Mouse (Mus musculus): Measurements from ENCODE around the gene Terf2ip.
A peak's percentile ranks its signal among the peaks of the same experiment; 100 is the strongest.

DNA sequence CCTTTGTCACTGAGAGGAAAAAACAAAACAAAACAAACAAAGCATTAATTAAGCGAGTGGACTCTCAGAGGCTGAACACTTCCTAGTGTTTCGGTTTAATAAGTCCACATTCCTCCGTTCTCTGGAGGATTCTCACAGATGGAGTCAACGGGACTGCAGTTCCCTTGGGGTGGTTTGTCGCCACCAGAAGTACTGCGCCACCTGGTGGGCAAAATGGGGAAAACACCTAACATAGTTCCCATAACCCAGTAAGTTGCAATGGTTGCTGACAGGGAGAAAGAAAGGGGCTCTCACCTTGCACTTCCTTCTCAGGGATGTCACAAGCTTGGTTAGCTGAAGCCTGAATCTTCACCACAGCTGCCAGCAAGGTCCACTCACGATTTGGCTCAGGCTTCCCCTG is 21.3 kb upstream of the Terf2ip start:
- TF ChIP-seq ZC3H11A (IDR thresholded peaks at IDR 0.05; ENCODE audit: borderline replicate concordance, low read depth, low read length) (0 out of 2 replicates have a peak, but pooled peaks have one; percentile 29), HCFC1 (IDR thresholded peaks at IDR 0.05; ENCODE audit: borderline replicate concordance, insufficient read depth, low read length) (peak; percentile 27; the same call in 1 of the 2 replicates), ZNF384 (IDR thresholded peaks at IDR 0.05; ENCODE audit: low read depth, low read length) (no peak), CHD2 (IDR thresholded peaks at IDR 0.05; ENCODE audit: low read depth, low read length) (no peak; the same call in 1 of the 2 replicates)

Data from ES-E14 (cell line).